Mouse (Mus musculus) embryonic fibroblast, embryonic 13.5 days (primary cell): ENCODE results near the gene Zfp873. TPM values are rescaled to one million over a fixed set of nuclear protein-coding genes. Genes with fewer than 3 reads are reported as not detected.
"Not testable (repeated sequence)": the region's sequence is repeated elsewhere in the genome, so short reads cannot be mapped to it uniquely, and the experiment has no call there.

ENCODE experiments used
- H3K27ac ChIP-seq: 2 replicates; pipeline ENCODE4 v1.5.1; 2012; ENCODE audit warnings: low read length, control low read depth, inconsistent platforms; ENCODE audit not compliant: insufficient read depth
- H3K4me1 ChIP-seq: 2 replicates; pipeline ENCODE4 v1.6.1; 2011; ENCODE audit warnings: low read length; ENCODE audit not compliant: control insufficient read depth, insufficient read depth
- H3K4me3 ChIP-seq: 2 replicates; pipeline ENCODE4 v1.5.1; 2011; ENCODE audit warnings: mild to moderate bottlenecking, control low read depth, low read length; ENCODE audit not compliant: insufficient read depth
- CTCF ChIP-seq: IDR thresholded peaks from 2 replicates; pipeline ENCODE4 v1.5.1; 2011; ENCODE audit warnings: mild to moderate bottlenecking, control low read depth, low read length, moderate library complexity, borderline replicate concordance; ENCODE audit not compliant: insufficient read depth
- POLR2A ChIP-seq: IDR thresholded peaks from 2 replicates; pipeline ENCODE4 v1.6.1; 2011; ENCODE audit warnings: low read depth, mild to moderate bottlenecking, control low read depth, low read length, moderate library complexity
- polyA plus RNA-seq: library from polyadenylated mRNA; stranded (reverse); fragments of >200 nt; gene quantifications from 2 replicates; pipeline ENCODE4 v1.2.4, GENCODE M21; 2011; ENCODE audit warnings: low read depth; ENCODE audit not compliant: missing spikeins, insufficient read length

The Zfp873 gene
- 3.8 and 6.9 TPM in 2 replicates for polyA plus RNA-seq

- Histone ChIP-seq H3K4me3 (peak within 1 kb of the TSS; percentile 76), H3K27ac (peak within 1 kb of the TSS; percentile 73), H3K4me1 (no peaks in the 10 kb centered on the region)
- TF ChIP-seq POLR2A (peak; percentile 78; the same call in 1 of the 2 replicates), CTCF (no peak)
Observed at GRCm38 (mm10) chr10:82047597-82048459, at the start of gene Zfp873. Gene Zfp873 (plus strand): TSS chr10:82048123.

DNA sequence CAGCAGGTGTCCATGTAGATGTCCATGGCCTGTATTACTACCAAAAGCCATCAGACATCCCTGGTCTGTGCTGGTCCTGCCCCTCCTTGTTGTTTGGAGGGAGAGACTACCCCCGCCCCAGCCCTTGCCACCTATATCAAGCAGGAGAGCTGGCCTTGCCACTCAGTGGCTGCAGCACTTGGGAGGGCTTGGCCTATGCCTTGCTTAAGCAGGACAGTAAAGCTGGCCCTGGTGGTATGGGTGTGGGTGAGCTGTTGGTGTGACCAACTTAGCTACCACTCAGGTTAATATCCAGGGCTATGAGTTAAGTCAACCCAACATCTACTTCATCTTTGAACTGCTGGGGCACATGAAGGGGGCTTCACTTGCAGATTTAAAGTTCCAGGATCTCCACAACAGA, 44.7 kb upstream of the Zfp873 start:
- H3K27ac ChIP-seq, H3K4me3 ChIP-seq, H3K4me1 ChIP-seq: not testable (repeated sequence)

- not testable (repeated sequence) for H3K4me3 ChIP-seq, H3K27ac ChIP-seq, H3K4me1 ChIP-seq
Observed at GRCm38 (mm10) chr10:82004822-82005221, 43.1 kb upstream of the Zfp873 start.

GRCm38 (mm10) chr10:82042191-82042590, 5.7 kb upstream of the Zfp873 start:
- TF ChIP-seq CTCF (no peak), POLR2A (no peak)
- H3K27ac ChIP-seq = no peak overlapping the region
- H3K4me1 ChIP-seq = no peaks in the 10 kb centered on the region
- no peak overlapping the region for H3K4me3 ChIP-seq

GRCm38 (mm10) chr10:82046603-82047002, 1.3 kb upstream of the Zfp873 start:
- TF ChIP-seq CTCF (no peak), POLR2A (no peak)
- H3K27ac ChIP-seq = no peak overlapping the region
- no peak overlapping the region for H3K4me3 ChIP-seq
- no peaks in the 10 kb centered on the region for H3K4me1 ChIP-seq

DNA sequence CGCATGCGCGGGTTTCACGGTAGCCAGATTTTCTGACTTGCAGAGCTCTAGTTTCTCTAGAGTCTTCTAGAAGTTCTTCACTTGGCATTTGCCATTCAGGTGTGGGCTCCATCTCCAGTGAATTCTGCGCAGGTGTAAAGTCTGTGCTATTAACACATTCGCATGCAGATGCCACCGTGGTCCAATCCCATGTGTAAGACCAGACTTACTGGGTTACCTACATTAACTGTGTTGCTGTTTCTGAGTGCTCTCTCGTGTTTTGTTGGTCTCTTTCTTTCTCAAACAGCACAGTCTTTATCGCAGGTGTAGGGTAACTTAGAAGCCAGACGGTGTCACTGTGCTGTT, 509 bp downstream of the Zfp873 start:
- not testable (repeated sequence) for H3K27ac ChIP-seq, H3K4me1 ChIP-seq
- peak overlapping the region; percentile 76 for H3K4me3 ChIP-seq

- H3K27ac ChIP-seq = peak within 1 kb of the TSS; percentile 74
- TF ChIP-seq POLR2A = peak; percentile 66
- not testable (repeated sequence) for H3K4me1 ChIP-seq
- peak within 1 kb of the TSS; percentile 62 for H3K4me3 ChIP-seq
Observed at GRCm38 (mm10) chr10:82082728-82083621, 35.1 kb downstream of the Zfp873 start, which contains the start of gene BC024063. Gene BC024063 (plus strand): TSS chr10:82083353.

DNA sequence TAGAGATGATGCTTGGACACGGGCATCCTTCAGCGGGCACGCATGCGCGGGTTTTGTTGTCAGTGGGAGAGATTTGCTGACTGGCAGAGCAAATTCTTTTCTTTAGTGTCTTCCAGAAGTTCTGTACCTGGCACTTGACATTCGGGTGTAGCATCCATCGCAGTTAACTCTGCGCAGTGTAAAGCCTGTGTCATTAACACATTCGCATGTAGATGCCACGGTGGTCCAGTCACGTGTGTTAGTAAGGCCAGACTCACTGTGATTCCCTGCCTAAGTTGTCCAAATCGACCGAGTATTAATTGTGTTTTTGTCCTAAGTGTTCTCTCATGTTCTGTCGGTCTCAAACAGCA, 35.7 kb downstream of the Zfp873 start:
- Histone ChIP-seq H3K4me3 (peak overlapping the region; percentile 62), H3K27ac (peak overlapping the region; percentile 74; the same call in 1 of the 2 replicates)
- not testable (repeated sequence) for H3K4me1 ChIP-seq

Other genes with a start within 250 kb of the Zfp873 start
- gene Gm4767, start 235.9 kb upstream of the Zfp873 start, polyA plus RNA-seq = 1.3 TPM in 2 replicates
- 2.5 and 6.3 TPM in 2 replicates for gene Gm32687, start 184.2 kb upstream of the Zfp873 start, polyA plus RNA-seq
- gene Zfp781, start 117.6 kb upstream of the Zfp873 start, polyA plus RNA-seq = 3.2 and 4.1 TPM in 2 replicates
- 3.5 and 4.4 TPM in 2 replicates for gene BC024063, start 35.2 kb downstream of the Zfp873 start, polyA plus RNA-seq
- gene AU041133, start 79.9 kb downstream of the Zfp873 start, polyA plus RNA-seq = 4.0 and 4.5 TPM in 2 replicates
- 11.0 and 14.0 TPM in 2 replicates for gene Zfp938, start 193.2 kb downstream of the Zfp873 start, polyA plus RNA-seq